Mouse (Mus musculus): Measurements from ENCODE around the gene Lurap1.
A peak's percentile ranks its signal among the peaks of the same experiment; 100 is the strongest.

Lurap1 gene

GRCm38 (mm10) chr4:116140801-116141574 lies 10.2 kb downstream of the Lurap1 start:
- peaks cover 31% of the 10 kb centered on the region for H3K27me3 ChIP-seq (ENCODE audit: insufficient read depth, low read length)
- no peak for TF ChIP-seq CTCF (conservative IDR thresholded peaks at IDR 0.05; ENCODE audit: low read length)
- no peak for TF ChIP-seq POU5F1 (IDR thresholded peaks at IDR 0.05; ENCODE audit: borderline replicate concordance, low read length)
- TF ChIP-seq NANOG (IDR thresholded peaks at IDR 0.05; ENCODE audit: borderline replicate concordance, low read length): no peak
- peaks cover 89% of the 10 kb centered on the region for H3K4me1 ChIP-seq (replicated peaks; ENCODE audit: low read depth, low read length)
- H3K4me3 ChIP-seq (replicated peaks; ENCODE audit: low read length): no peak overlapping the region
- H3K36me3 ChIP-seq (ENCODE audit: insufficient read depth, low read length): peaks cover 5% of the 10 kb centered on the region; the same call in 1 of the 2 replicates
- no peaks in the 10 kb centered on the region for H3K9me3 ChIP-seq (ENCODE audit: low read length)

- Histone ChIP-seq H3K27me3 (ENCODE audit: insufficient read depth, low read length) (peaks cover under 1% of the 10 kb centered on the region; the same call in 1 of the 2 replicates), H3K9me3 (ENCODE audit: low read length) (no peaks in the 10 kb centered on the region), H3K36me3 (ENCODE audit: insufficient read depth, low read length) (peaks cover 23% of the 10 kb centered on the region), H3K4me3 (replicated peaks; ENCODE audit: low read length) (peak overlapping the region; percentile 30; the same call in 1 of the 2 replicates), H3K4me1 (replicated peaks; ENCODE audit: low read depth, low read length) (peaks cover 69% of the 10 kb centered on the region)
- TF ChIP-seq POU5F1 (IDR thresholded peaks at IDR 0.05; ENCODE audit: borderline replicate concordance, low read length) (no peak), NANOG (IDR thresholded peaks at IDR 0.05; ENCODE audit: borderline replicate concordance, low read length) (no peak), CTCF (conservative IDR thresholded peaks at IDR 0.05; ENCODE audit: low read length) (no peak)
Observed at GRCm38 (mm10) chr4:116137421-116137996, 13.6 kb downstream of the Lurap1 start.

- peaks cover 46% of the 10 kb centered on the region for H3K36me3 ChIP-seq (ENCODE audit: insufficient read depth, low read length)
- no peaks in the 10 kb centered on the region for H3K9me3 ChIP-seq (ENCODE audit: low read length)
- TF ChIP-seq NANOG (IDR thresholded peaks at IDR 0.05; ENCODE audit: borderline replicate concordance, low read length) (no peak), CTCF (conservative IDR thresholded peaks at IDR 0.05; ENCODE audit: low read length) (peak; percentile 82), POU5F1 (IDR thresholded peaks at IDR 0.05; ENCODE audit: borderline replicate concordance, low read length) (no peak)
- peaks cover 48% of the 10 kb centered on the region for H3K4me1 ChIP-seq (replicated peaks; ENCODE audit: low read depth, low read length)
- H3K4me3 ChIP-seq (replicated peaks; ENCODE audit: low read length): no peak overlapping the region
- no peaks in the 10 kb centered on the region for H3K27me3 ChIP-seq (ENCODE audit: insufficient read depth, low read length)
Observed at GRCm38 (mm10) chr4:116134990-116135389, 16.1 kb downstream of the Lurap1 start.

GRCm38 (mm10) chr4:116133126-116133525 lies 18.0 kb downstream of the Lurap1 start:
- Histone ChIP-seq H3K9me3 (ENCODE audit: low read length) (no peaks in the 10 kb centered on the region), H3K27me3 (ENCODE audit: insufficient read depth, low read length) (no peaks in the 10 kb centered on the region), H3K4me3 (replicated peaks; ENCODE audit: low read length) (no peak overlapping the region), H3K4me1 (replicated peaks; ENCODE audit: low read depth, low read length) (peaks cover 46% of the 10 kb centered on the region), H3K36me3 (ENCODE audit: insufficient read depth, low read length) (peaks cover 46% of the 10 kb centered on the region)
- no peak for TF ChIP-seq NANOG (IDR thresholded peaks at IDR 0.05; ENCODE audit: borderline replicate concordance, low read length)
- TF ChIP-seq POU5F1 (IDR thresholded peaks at IDR 0.05; ENCODE audit: borderline replicate concordance, low read length): no peak
- no peak for TF ChIP-seq CTCF (conservative IDR thresholded peaks at IDR 0.05; ENCODE audit: low read length)

GRCm38 (mm10) chr4:116127956-116128355 lies 23.2 kb downstream of the Lurap1 start:
- Histone ChIP-seq H3K36me3 (ENCODE audit: insufficient read depth, low read length) (peaks cover 24% of the 10 kb centered on the region), H3K4me3 (replicated peaks; ENCODE audit: low read length) (no peak overlapping the region), H3K4me1 (replicated peaks; ENCODE audit: low read depth, low read length) (peaks cover 57% of the 10 kb centered on the region), H3K27me3 (ENCODE audit: insufficient read depth, low read length) (no peaks in the 10 kb centered on the region), H3K9me3 (ENCODE audit: low read length) (no peaks in the 10 kb centered on the region)
- no peak for TF ChIP-seq POU5F1 (IDR thresholded peaks at IDR 0.05; ENCODE audit: borderline replicate concordance, low read length)
- TF ChIP-seq CTCF (conservative IDR thresholded peaks at IDR 0.05; ENCODE audit: low read length): no peak
- peak; percentile 75 for TF ChIP-seq NANOG (IDR thresholded peaks at IDR 0.05; ENCODE audit: borderline replicate concordance, low read length)

GRCm38 (mm10) chr4:116125803-116126386 lies 25.2 kb downstream of the Lurap1 start:
- Histone ChIP-seq H3K4me3 (replicated peaks; ENCODE audit: low read length) (no peak overlapping the region), H3K4me1 (replicated peaks; ENCODE audit: low read depth, low read length) (peaks cover 72% of the 10 kb centered on the region), H3K9me3 (ENCODE audit: low read length) (no peaks in the 10 kb centered on the region), H3K27me3 (ENCODE audit: insufficient read depth, low read length) (no peaks in the 10 kb centered on the region), H3K36me3 (ENCODE audit: insufficient read depth, low read length) (peaks cover 20% of the 10 kb centered on the region)
- TF ChIP-seq POU5F1 (IDR thresholded peaks at IDR 0.05; ENCODE audit: borderline replicate concordance, low read length) (no peak), NANOG (IDR thresholded peaks at IDR 0.05; ENCODE audit: borderline replicate concordance, low read length) (no peak), CTCF (conservative IDR thresholded peaks at IDR 0.05; ENCODE audit: low read length) (no peak)

GRCm38 (mm10) chr4:116123602-116124519 lies 27.3 kb downstream of the Lurap1 start, which contains the start of the genes Rad54l and Pomgnt1:
Gene Rad54l (minus strand): TSS chr4:116123690.
Gene Pomgnt1 (plus strand): TSS chr4:116123840.
- H3K27me3 ChIP-seq (ENCODE audit: insufficient read depth, low read length): no peaks in the 10 kb centered on the region
- TF ChIP-seq CTCF (conservative IDR thresholded peaks at IDR 0.05; ENCODE audit: low read length): 0 out of 2 replicates have a peak, but pooled peaks have one; percentile 21
- no peak for TF ChIP-seq POU5F1 (IDR thresholded peaks at IDR 0.05; ENCODE audit: borderline replicate concordance, low read length)
- H3K4me1 ChIP-seq (replicated peaks; ENCODE audit: low read depth, low read length): peaks cover 71% of the 10 kb centered on the region
- peak within 1 kb of the TSS; percentile 94 for H3K4me3 ChIP-seq (replicated peaks; ENCODE audit: low read length)
- peaks cover 29% of the 10 kb centered on the region for H3K36me3 ChIP-seq (ENCODE audit: insufficient read depth, low read length)
- no peaks in the 10 kb centered on the region for H3K9me3 ChIP-seq (ENCODE audit: low read length)
